Mouse (Mus musculus) limb, embryonic 12.5 days (tissue): ENCODE data around the gene Prrt1. TPM values are rescaled to one million over a fixed set of nuclear protein-coding genes. Genes with fewer than 3 reads are reported as not detected.

Experiments
- ATAC-seq: fragments of 200-750 bp; cut with Nextera tagmentation; 2 replicates; pipeline ENCODE4 v1.8.0; 2017; ENCODE audit warnings: low read depth, moderate TSS enrichment; ENCODE audit not compliant: insufficient number of reproducible peaks, insufficient read depth, low FRiP score, low TSS enrichment
- H3K27ac ChIP-seq: fragments of 300-500 bp; sonication (generic); 2 replicates; pipeline ENCODE4 v1.5.1; 2016; ENCODE audit warnings: mild to moderate bottlenecking, moderate library complexity
- H3K27me3 ChIP-seq: fragments of 300-500 bp; sonication (generic); 2 replicates; pipeline ENCODE4 v1.6.1; 2016; ENCODE audit warnings: mild to moderate bottlenecking, moderate library complexity
- H3K36me3 ChIP-seq: fragments of 300-500 bp; sonication (generic); 2 replicates; pipeline ENCODE4 v1.6.1; 2016; ENCODE audit warnings: mild to moderate bottlenecking, moderate library complexity
- H3K4me1 ChIP-seq: fragments of 300-500 bp; sonication (generic); replicated peaks from 2 replicates; pipeline ENCODE4 v1.6.1; 2016
- H3K4me2 ChIP-seq: fragments of 300-500 bp; sonication (generic); 2 replicates; pipeline ENCODE4 v1.6.1; 2016; ENCODE audit warnings: mild to moderate bottlenecking, moderate library complexity
- H3K4me3 ChIP-seq: fragments of 300-500 bp; sonication (generic); replicated peaks from 2 replicates; pipeline ENCODE4 v1.5.1; 2016; ENCODE audit warnings: mild to moderate bottlenecking
- H3K9ac ChIP-seq: fragments of 300-500 bp; sonication (generic); replicated peaks from 2 replicates; pipeline ENCODE4 v1.6.1; 2016; ENCODE audit warnings: mild to moderate bottlenecking, moderate library complexity
- H3K9me3 ChIP-seq: fragments of 300-500 bp; sonication (generic); 2 replicates; pipeline ENCODE4 v1.6.1; 2016; ENCODE audit warnings: mild to moderate bottlenecking, moderate library complexity
- WGBS: fragments of 180-500 bp; shearing (Covaris S2); methylation state at CpG from one replicate; pipeline ENCODE4 v1.1.7; 2016; 5-methylcytosine and 5-hydroxymethylcytosine counted together
- polyA plus RNA-seq: library from polyadenylated mRNA; unstranded; fragments of >200 nt; fragmentation: Nextera tagmentation; extraction: Ambion mirVana; gene quantifications from 2 replicates; pipeline ENCODE4 v1.2.1, GENCODE M21; 2016

The Prrt1 gene
- polyA plus RNA-seq, 1 experiment from 2014 or later = 0.20 TPM

GRCm38 (mm10) chr17:34601796-34602195 is 27.5 kb upstream of the Prrt1 start:
- Histone ChIP-seq H3K4me1 (peaks cover 36% of the 10 kb centered on the region), H3K9ac (no peak overlapping the region), H3K27me3 (no peaks in the 10 kb centered on the region), H3K36me3 (peaks cover 26% of the 10 kb centered on the region), H3K4me3 (0 out of 2 replicates have a peak overlapping the region, but pooled peaks have one; percentile 96), H3K27ac (no peak overlapping the region), H3K4me2 (peak overlapping the region; percentile 81), H3K9me3 (no peaks in the 10 kb centered on the region)
- ATAC-seq = no peak
- 84% methylated on average over 12 of the region's 12 CpGs for WGBS

GRCm38 (mm10) chr17:34603375-34604060 is 25.8 kb upstream of the Prrt1 start, which contains the start of gene Rnf5:
Rnf5 (minus strand) TSS chr17:34603690.
- H3K9me3 ChIP-seq = no peaks in the 10 kb centered on the region
- H3K9ac ChIP-seq = peak within 1 kb of the TSS; percentile 76
- peak; percentile 95 for ATAC-seq
- under 1% methylated on average over 30 of the region's 30 CpGs for WGBS
- peak within 1 kb of the TSS; percentile 91 for H3K27ac ChIP-seq
- H3K4me3 ChIP-seq = peak within 1 kb of the TSS; percentile 96
- H3K27me3 ChIP-seq = no peaks in the 10 kb centered on the region
- peaks cover 41% of the 10 kb centered on the region for H3K4me1 ChIP-seq
- H3K36me3 ChIP-seq = peaks cover 33% of the 10 kb centered on the region
- H3K4me2 ChIP-seq = peak within 1 kb of the TSS; percentile 94

DNA sequence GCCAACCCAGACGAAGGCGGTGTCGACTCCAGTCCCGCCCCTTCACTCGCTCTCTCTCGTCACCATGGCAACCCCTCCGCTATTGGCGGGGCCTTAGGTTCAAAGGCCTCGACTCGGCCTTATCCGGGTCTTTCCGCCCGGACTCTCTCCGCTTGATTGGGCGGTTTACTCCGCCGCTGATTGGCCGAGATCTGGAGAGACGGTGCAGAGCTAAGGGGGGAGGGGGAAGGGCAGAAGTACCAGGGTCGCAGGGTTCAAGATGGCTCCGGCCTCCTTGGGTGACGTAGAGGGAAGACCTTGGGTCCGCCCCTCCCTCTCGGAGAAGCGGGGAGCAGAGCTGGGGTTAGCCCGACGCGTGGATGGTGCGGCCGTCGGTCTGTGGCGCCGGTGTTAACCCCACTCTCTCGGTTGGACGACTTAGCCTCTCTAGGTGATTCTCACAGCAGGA is 25.2 kb upstream of the Prrt1 start, which contains the start of gene Agpat1:
Gene Agpat1 (plus strand): TSS at position 202 of the 448 bp plus-strand sequence.
- Histone ChIP-seq H3K4me3 (peak within 1 kb of the TSS; percentile 96), H3K4me1 (peaks cover 45% of the 10 kb centered on the region), H3K27me3 (no peaks in the 10 kb centered on the region), H3K27ac (peak within 1 kb of the TSS; percentile 91), H3K36me3 (peaks cover 35% of the 10 kb centered on the region), H3K9ac (peak within 1 kb of the TSS; percentile 97), H3K9me3 (no peaks in the 10 kb centered on the region), H3K4me2 (peak within 1 kb of the TSS; percentile 94)
- WGBS = under 1% methylated on average over 34 of the region's 35 CpGs
- ATAC-seq = peak; percentile 86

DNA sequence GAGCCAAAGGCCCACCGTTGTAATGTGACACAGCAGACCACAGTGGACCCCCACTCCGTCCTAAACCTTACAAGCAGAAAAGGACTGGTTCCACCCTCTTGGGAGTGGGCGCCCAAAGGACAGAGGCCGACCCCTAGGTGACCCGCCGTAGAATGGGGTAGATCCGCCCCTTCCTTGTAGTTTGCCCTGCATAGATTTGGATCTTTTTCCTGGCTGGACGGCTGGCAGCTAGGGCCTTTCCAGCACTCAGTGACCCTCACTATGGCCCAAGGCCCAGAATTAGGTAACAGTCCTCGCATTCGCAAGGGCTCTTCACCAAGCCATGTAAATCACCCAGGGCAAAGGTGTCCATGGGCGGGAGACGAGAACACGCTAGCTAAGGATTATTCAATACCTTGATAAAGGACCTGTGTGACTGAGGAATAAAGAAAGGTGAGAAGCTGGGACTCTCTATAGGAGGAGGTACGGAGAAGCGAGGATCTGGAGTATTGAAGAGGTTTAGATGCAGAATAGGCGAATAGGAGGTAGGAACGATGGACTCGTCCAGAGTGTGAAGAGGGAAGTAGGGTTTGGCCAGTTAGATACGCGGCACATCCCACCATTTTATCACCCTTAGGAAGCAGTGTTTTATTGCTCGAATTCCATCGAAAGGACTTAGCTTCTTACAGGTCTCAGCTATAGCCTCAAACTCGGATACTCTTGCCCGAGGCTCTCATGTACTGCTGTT is 24.7 kb upstream of the Prrt1 start:
- Histone ChIP-seq H3K9ac (peak overlapping the region; percentile 97), H3K27ac (peak overlapping the region; percentile 91), H3K36me3 (peaks cover 34% of the 10 kb centered on the region), H3K4me2 (peak overlapping the region; percentile 94), H3K27me3 (no peaks in the 10 kb centered on the region), H3K9me3 (no peaks in the 10 kb centered on the region), H3K4me3 (peak overlapping the region; percentile 96), H3K4me1 (peaks cover 45% of the 10 kb centered on the region)
- 13% methylated on average over 24 of the region's 24 CpGs for WGBS
- ATAC-seq = no peak

GRCm38 (mm10) chr17:34605609-34606008 is 23.7 kb upstream of the Prrt1 start:
- ATAC-seq = peak; percentile 33; the same call in 1 of the 2 replicates
- peaks cover 45% of the 10 kb centered on the region for H3K4me1 ChIP-seq
- H3K4me3 ChIP-seq = peak overlapping the region; percentile 96
- no peaks in the 10 kb centered on the region for H3K9me3 ChIP-seq
- peak overlapping the region; percentile 97 for H3K9ac ChIP-seq
- H3K27me3 ChIP-seq = no peaks in the 10 kb centered on the region
- peaks cover 30% of the 10 kb centered on the region for H3K36me3 ChIP-seq
- peak overlapping the region; percentile 91 for H3K27ac ChIP-seq
- H3K4me2 ChIP-seq = peak overlapping the region; percentile 94
- under 1% methylated on average over 24 of the region's 30 CpGs for WGBS

GRCm38 (mm10) chr17:34606186-34607039 is 22.9 kb upstream of the Prrt1 start:
- H3K4me3 ChIP-seq = peak overlapping the region; percentile 96
- peaks cover 30% of the 10 kb centered on the region for H3K36me3 ChIP-seq
- H3K9me3 ChIP-seq = no peaks in the 10 kb centered on the region
- WGBS = 16% methylated on average over 32 of the region's 32 CpGs
- H3K9ac ChIP-seq = peak overlapping the region; percentile 97
- peak overlapping the region; percentile 94 for H3K4me2 ChIP-seq
- no peaks in the 10 kb centered on the region for H3K27me3 ChIP-seq
- peaks cover 45% of the 10 kb centered on the region for H3K4me1 ChIP-seq
- no peak for ATAC-seq
- H3K27ac ChIP-seq = peak overlapping the region; percentile 91

GRCm38 (mm10) chr17:34607997-34608396 is 21.3 kb upstream of the Prrt1 start:
- no peak overlapping the region for H3K9ac ChIP-seq
- no peaks in the 10 kb centered on the region for H3K27me3 ChIP-seq
- no peak overlapping the region for H3K27ac ChIP-seq
- no peak for ATAC-seq
- no peak overlapping the region for H3K4me2 ChIP-seq
- peaks cover 39% of the 10 kb centered on the region for H3K36me3 ChIP-seq
- H3K9me3 ChIP-seq = no peaks in the 10 kb centered on the region
- peaks cover 35% of the 10 kb centered on the region for H3K4me1 ChIP-seq
- WGBS = 84% methylated on average over 7 of the region's 7 CpGs
- H3K4me3 ChIP-seq = no peak overlapping the region

DNA sequence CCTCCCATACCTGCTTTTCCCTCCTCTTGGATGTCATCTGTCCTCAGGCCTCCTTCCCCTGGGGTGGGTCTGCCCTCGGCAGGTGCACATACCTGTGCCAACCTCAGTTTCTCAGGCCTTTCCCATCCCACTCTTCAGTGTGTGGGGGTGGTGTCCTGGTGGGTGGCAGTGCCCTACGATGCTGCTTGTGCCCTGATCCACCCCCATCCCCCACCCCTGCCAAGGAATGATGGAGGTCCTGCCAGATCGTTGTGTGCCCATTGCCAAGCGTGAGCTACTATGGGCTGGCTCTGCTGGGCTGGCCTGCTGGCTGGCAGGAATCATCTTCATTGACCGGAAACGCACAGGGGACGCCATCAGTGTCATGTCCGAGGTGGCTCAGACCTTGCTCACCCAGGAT is 18.3 kb upstream of the Prrt1 start:
- Histone ChIP-seq H3K27me3 (no peaks in the 10 kb centered on the region), H3K4me1 (peaks cover 24% of the 10 kb centered on the region), H3K9ac (0 out of 2 replicates have a peak overlapping the region, but pooled peaks have one; percentile 8), H3K4me2 (no peak overlapping the region), H3K9me3 (no peaks in the 10 kb centered on the region), H3K36me3 (peaks cover 68% of the 10 kb centered on the region), H3K27ac (no peak overlapping the region), H3K4me3 (no peak overlapping the region)
- no peak for ATAC-seq
- 95% methylated on average over 8 of the region's 8 CpGs for WGBS

- no peaks in the 10 kb centered on the region for H3K27me3 ChIP-seq
- H3K36me3 ChIP-seq = peaks cover 79% of the 10 kb centered on the region
- peaks cover 7% of the 10 kb centered on the region for H3K4me1 ChIP-seq
- H3K4me2 ChIP-seq = no peak overlapping the region
- no peak overlapping the region for H3K9ac ChIP-seq
- WGBS = 87% methylated on average over 11 of the region's 11 CpGs
- H3K4me3 ChIP-seq = no peak overlapping the region
- H3K27ac ChIP-seq = no peak overlapping the region
- no peak for ATAC-seq
- no peaks in the 10 kb centered on the region for H3K9me3 ChIP-seq
Measured at GRCm38 (mm10) chr17:34613054-34613645, 16.2 kb upstream of the Prrt1 start.

DNA sequence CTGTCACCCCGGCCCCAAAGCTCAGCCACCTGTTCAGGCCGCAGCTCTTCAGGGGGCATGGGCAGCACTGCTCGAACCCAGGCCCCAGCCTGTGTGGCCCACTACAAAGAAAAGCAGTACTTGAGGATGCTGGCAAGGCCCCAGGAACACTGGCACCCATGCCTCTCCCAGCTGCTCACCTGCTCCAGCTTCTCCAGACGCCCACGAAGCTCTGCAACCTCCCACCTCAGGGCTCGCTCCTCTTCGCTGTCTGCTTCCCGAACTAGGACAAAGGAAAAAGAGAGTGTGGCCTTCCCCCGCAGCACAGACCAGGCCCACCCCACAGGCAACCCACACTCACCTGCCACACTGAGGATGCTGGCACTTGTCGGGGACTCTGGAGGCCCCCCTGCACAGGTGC is 15.5 kb upstream of the Prrt1 start:
- Histone ChIP-seq H3K9me3 (no peaks in the 10 kb centered on the region), H3K4me1 (peaks cover under 1% of the 10 kb centered on the region; the same call in 1 of the 2 replicates), H3K9ac (no peak overlapping the region), H3K27ac (no peak overlapping the region), H3K4me2 (no peak overlapping the region), H3K4me3 (no peak overlapping the region), H3K27me3 (no peaks in the 10 kb centered on the region), H3K36me3 (peaks cover 74% of the 10 kb centered on the region)
- 90% methylated on average over 10 of the region's 10 CpGs for WGBS
- ATAC-seq = no peak
